Mouse (Mus musculus): ENCODE results near the gene Ppp2r3a.

Gene Ppp2r3a

DNA sequence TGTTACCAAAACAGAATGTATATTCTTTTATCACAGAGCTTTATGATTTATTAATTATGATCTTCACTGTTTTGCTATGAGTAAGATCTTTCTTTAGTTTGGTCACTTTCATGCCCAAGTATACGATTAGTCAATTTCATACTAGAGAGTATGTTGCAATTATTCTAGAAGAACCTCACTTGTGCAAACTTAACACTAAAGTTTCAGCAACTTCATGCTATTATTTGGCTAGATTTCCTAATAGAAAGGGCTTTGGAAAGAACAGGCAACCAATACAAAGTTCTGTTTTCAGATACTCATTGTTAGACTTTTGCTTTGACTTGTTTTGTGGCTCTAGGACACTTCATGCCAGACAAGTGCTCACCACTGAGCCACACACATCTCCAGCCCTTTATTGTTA is 91.0 kb downstream of the Ppp2r3a start:
- no peaks in the 10 kb centered on the region for H3K9me3 ChIP-seq (ENCODE audit: low read length)
- H3K4me3 ChIP-seq (replicated peaks; ENCODE audit: low read length): no peak overlapping the region
- H3K4me1 ChIP-seq (replicated peaks; ENCODE audit: low read depth, low read length): no peaks in the 10 kb centered on the region
- no peaks in the 10 kb centered on the region for H3K36me3 ChIP-seq (ENCODE audit: insufficient read depth, low read length)
- no peaks in the 10 kb centered on the region for H3K27me3 ChIP-seq (ENCODE audit: insufficient read depth, low read length)
- TF ChIP-seq CTCF (conservative IDR thresholded peaks at IDR 0.05; ENCODE audit: low read length): no peak
- no peak for TF ChIP-seq POU5F1 (IDR thresholded peaks at IDR 0.05; ENCODE audit: borderline replicate concordance, low read length)
- no peak for TF ChIP-seq NANOG (IDR thresholded peaks at IDR 0.05; ENCODE audit: borderline replicate concordance, low read length)

DNA sequence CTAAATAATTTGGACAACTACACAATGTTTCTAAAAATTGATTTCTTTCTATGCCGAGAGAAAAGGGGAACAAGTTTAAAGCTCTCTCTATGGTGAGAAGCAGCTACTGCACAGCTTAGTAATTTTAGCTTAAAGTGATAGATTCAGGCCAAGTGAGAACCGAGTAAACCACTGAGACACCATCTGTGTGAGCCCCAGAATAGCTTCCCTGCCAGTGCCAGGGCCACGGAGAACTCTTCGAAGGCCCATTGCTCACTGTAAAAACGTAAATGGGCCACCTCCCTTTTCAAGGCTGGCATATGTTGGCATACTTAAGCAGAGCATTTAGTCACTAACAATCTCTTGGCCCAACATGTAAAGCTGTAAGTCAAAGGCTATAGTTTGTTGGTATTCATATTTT is 91.5 kb downstream of the Ppp2r3a start:
- no peak for TF ChIP-seq NANOG (IDR thresholded peaks at IDR 0.05; ENCODE audit: borderline replicate concordance, low read length)
- TF ChIP-seq POU5F1 (IDR thresholded peaks at IDR 0.05; ENCODE audit: borderline replicate concordance, low read length): no peak
- no peak for TF ChIP-seq CTCF (conservative IDR thresholded peaks at IDR 0.05; ENCODE audit: low read length)
- Histone ChIP-seq H3K9me3 (ENCODE audit: low read length) (no peaks in the 10 kb centered on the region), H3K4me3 (replicated peaks; ENCODE audit: low read length) (no peak overlapping the region), H3K4me1 (replicated peaks; ENCODE audit: low read depth, low read length) (no peaks in the 10 kb centered on the region), H3K36me3 (ENCODE audit: insufficient read depth, low read length) (no peaks in the 10 kb centered on the region), H3K27me3 (ENCODE audit: insufficient read depth, low read length) (no peaks in the 10 kb centered on the region)

GRCm38 (mm10) chr9:101159431-101159830 is 92.2 kb downstream of the Ppp2r3a start:
- no peaks in the 10 kb centered on the region for H3K36me3 ChIP-seq (ENCODE audit: insufficient read depth, low read length)
- no peaks in the 10 kb centered on the region for H3K27me3 ChIP-seq (ENCODE audit: insufficient read depth, low read length)
- peak; percentile 44 for TF ChIP-seq CTCF (conservative IDR thresholded peaks at IDR 0.05; ENCODE audit: low read length)
- TF ChIP-seq POU5F1 (IDR thresholded peaks at IDR 0.05; ENCODE audit: borderline replicate concordance, low read length): no peak
- TF ChIP-seq NANOG (IDR thresholded peaks at IDR 0.05; ENCODE audit: borderline replicate concordance, low read length): no peak
- no peaks in the 10 kb centered on the region for H3K9me3 ChIP-seq (ENCODE audit: low read length)
- no peaks in the 10 kb centered on the region for H3K4me1 ChIP-seq (replicated peaks; ENCODE audit: low read depth, low read length)
- H3K4me3 ChIP-seq (replicated peaks; ENCODE audit: low read length): no peak overlapping the region

- Histone ChIP-seq H3K27me3 (ENCODE audit: insufficient read depth, low read length) (no peaks in the 10 kb centered on the region), H3K4me1 (replicated peaks; ENCODE audit: low read depth, low read length) (no peaks in the 10 kb centered on the region)
- TF ChIP-seq CTCF (conservative IDR thresholded peaks at IDR 0.05; ENCODE audit: low read length) (no peak), POU5F1 (IDR thresholded peaks at IDR 0.05; ENCODE audit: borderline replicate concordance, low read length) (no peak), NANOG (IDR thresholded peaks at IDR 0.05; ENCODE audit: borderline replicate concordance, low read length) (no peak)
Observed at GRCm38 (mm10) chr9:101152872-101153271, 98.7 kb downstream of the Ppp2r3a start.

GRCm38 (mm10) chr9:101143635-101144034 is 108.0 kb downstream of the Ppp2r3a start:
- H3K27me3 ChIP-seq (ENCODE audit: insufficient read depth, low read length): no peaks in the 10 kb centered on the region
- no peaks in the 10 kb centered on the region for H3K36me3 ChIP-seq (ENCODE audit: insufficient read depth, low read length)
- H3K9me3 ChIP-seq (ENCODE audit: low read length): no peaks in the 10 kb centered on the region
- H3K4me3 ChIP-seq (replicated peaks; ENCODE audit: low read length): no peak overlapping the region
- no peaks in the 10 kb centered on the region for H3K4me1 ChIP-seq (replicated peaks; ENCODE audit: low read depth, low read length)
- no peak for TF ChIP-seq NANOG (IDR thresholded peaks at IDR 0.05; ENCODE audit: borderline replicate concordance, low read length)

More at GRCm38 (mm10) chr9:101152872-101153271, 98.7 kb downstream of the Ppp2r3a start:
- Histone ChIP-seq H3K9me3 (ENCODE audit: low read length) (no peaks in the 10 kb centered on the region), H3K4me3 (replicated peaks; ENCODE audit: low read length) (no peak overlapping the region), H3K36me3 (ENCODE audit: insufficient read depth, low read length) (no peaks in the 10 kb centered on the region)

DNA sequence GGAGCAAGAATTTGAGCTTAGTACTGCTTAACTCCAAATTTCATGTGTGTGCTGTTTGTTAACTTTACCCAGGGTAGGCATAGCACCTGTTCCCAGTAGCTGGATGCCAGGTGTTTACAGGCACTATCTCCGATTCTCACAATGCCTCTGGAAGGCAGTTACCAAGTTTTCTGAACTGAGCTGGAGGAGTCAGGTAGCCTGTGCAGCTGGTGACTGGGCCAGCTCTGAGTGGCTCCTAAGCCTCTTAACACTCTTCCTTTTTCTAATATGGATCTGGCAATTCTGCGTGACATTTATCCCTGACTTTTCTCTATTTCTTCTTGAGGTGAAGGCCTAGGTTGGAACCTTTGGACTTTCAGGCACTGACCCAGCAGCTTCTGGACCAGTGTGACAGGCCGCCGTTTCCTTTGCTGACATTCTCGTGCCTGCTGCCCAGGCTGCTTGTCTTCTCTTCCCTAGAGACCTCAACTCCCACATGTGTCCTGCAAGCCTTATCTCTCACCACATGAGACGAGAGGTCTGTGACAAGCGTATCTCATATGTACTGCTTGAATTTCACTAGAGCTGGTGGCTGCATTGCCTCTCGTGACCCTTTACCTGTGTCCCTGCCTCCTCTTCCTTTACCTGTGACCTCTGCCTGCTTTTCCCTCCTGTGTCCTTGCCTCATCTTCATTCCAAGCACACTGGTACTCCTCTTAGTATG is 137.3 kb downstream of the Ppp2r3a start:
- Histone ChIP-seq H3K4me3 (replicated peaks; ENCODE audit: low read length) (no peak overlapping the region), H3K36me3 (ENCODE audit: insufficient read depth, low read length) (no peaks in the 10 kb centered on the region), H3K27me3 (ENCODE audit: insufficient read depth, low read length) (no peaks in the 10 kb centered on the region), H3K9me3 (ENCODE audit: low read length) (no peaks in the 10 kb centered on the region), H3K4me1 (replicated peaks; ENCODE audit: low read depth, low read length) (no peaks in the 10 kb centered on the region)
- TF ChIP-seq CTCF (conservative IDR thresholded peaks at IDR 0.05; ENCODE audit: low read length) (no peak), NANOG (IDR thresholded peaks at IDR 0.05; ENCODE audit: borderline replicate concordance, low read length) (no peak), POU5F1 (IDR thresholded peaks at IDR 0.05; ENCODE audit: borderline replicate concordance, low read length) (no peak)

DNA sequence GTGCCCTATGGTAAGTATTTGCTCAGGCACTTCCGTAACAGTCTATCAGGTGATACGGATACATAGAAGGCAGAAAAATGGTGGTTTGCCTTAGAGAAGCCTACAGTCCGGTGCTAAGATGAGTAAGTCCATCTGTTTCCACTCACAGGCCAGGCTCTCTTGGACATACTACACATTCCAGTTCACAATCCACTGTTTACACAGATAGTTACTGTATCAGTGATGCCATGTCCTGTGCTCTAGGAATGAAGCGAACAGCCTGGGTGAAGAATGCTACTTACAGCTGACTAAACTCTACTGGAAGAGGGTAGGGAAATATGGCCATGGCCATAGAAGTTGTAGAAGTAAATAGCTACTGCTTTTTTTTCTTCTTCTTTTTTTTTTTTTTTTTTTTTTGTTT is 138.3 kb downstream of the Ppp2r3a start:
- Histone ChIP-seq H3K4me1 (replicated peaks; ENCODE audit: low read depth, low read length) (no peaks in the 10 kb centered on the region), H3K4me3 (replicated peaks; ENCODE audit: low read length) (no peak overlapping the region), H3K9me3 (ENCODE audit: low read length) (no peaks in the 10 kb centered on the region), H3K36me3 (ENCODE audit: insufficient read depth, low read length) (no peaks in the 10 kb centered on the region), H3K27me3 (ENCODE audit: insufficient read depth, low read length) (no peaks in the 10 kb centered on the region)
- TF ChIP-seq POU5F1 (IDR thresholded peaks at IDR 0.05; ENCODE audit: borderline replicate concordance, low read length) (no peak), CTCF (conservative IDR thresholded peaks at IDR 0.05; ENCODE audit: low read length) (no peak), NANOG (IDR thresholded peaks at IDR 0.05; ENCODE audit: borderline replicate concordance, low read length) (no peak)

DNA sequence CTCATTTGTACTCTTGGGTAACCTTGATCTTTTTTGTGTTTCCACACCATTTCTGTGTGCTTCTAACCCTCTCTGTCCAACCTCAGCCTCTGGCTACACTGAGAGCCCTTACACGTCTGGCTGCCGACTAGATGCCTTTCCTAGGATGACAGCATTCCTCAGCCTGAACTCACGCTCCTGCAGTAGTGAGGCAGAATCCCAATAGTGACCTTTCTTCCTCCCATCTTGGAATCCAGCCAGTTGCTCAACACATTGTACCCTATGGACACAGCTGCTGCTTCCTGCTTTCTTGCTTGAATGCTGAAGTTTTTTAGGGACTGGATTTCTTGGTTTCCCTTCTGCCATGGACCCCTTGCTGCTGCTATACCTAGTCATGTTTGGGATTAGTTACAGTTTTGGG is 141.6 kb downstream of the Ppp2r3a start:
- Histone ChIP-seq H3K36me3 (ENCODE audit: insufficient read depth, low read length) (peaks cover 7% of the 10 kb centered on the region; the same call in 1 of the 2 replicates), H3K4me1 (replicated peaks; ENCODE audit: low read depth, low read length) (no peaks in the 10 kb centered on the region), H3K4me3 (replicated peaks; ENCODE audit: low read length) (no peak overlapping the region), H3K27me3 (ENCODE audit: insufficient read depth, low read length) (no peaks in the 10 kb centered on the region), H3K9me3 (ENCODE audit: low read length) (no peaks in the 10 kb centered on the region)
- TF ChIP-seq NANOG (IDR thresholded peaks at IDR 0.05; ENCODE audit: borderline replicate concordance, low read length): no peak
- no peak for TF ChIP-seq CTCF (conservative IDR thresholded peaks at IDR 0.05; ENCODE audit: low read length)
- no peak for TF ChIP-seq POU5F1 (IDR thresholded peaks at IDR 0.05; ENCODE audit: borderline replicate concordance, low read length)

GRCm38 (mm10) chr9:101107386-101107785 is 144.2 kb downstream of the Ppp2r3a start:
- no peak overlapping the region for H3K4me3 ChIP-seq (replicated peaks; ENCODE audit: low read length)
- H3K9me3 ChIP-seq (ENCODE audit: low read length): no peaks in the 10 kb centered on the region
- H3K4me1 ChIP-seq (replicated peaks; ENCODE audit: low read depth, low read length): no peaks in the 10 kb centered on the region
- peaks cover 19% of the 10 kb centered on the region for H3K36me3 ChIP-seq (ENCODE audit: insufficient read depth, low read length)
- TF ChIP-seq POU5F1 (IDR thresholded peaks at IDR 0.05; ENCODE audit: borderline replicate concordance, low read length): no peak
- no peak for TF ChIP-seq CTCF (conservative IDR thresholded peaks at IDR 0.05; ENCODE audit: low read length)
- TF ChIP-seq NANOG (IDR thresholded peaks at IDR 0.05; ENCODE audit: borderline replicate concordance, low read length): no peak
- no peaks in the 10 kb centered on the region for H3K27me3 ChIP-seq (ENCODE audit: insufficient read depth, low read length)

Measured in E14TG2a.4 (cell line).